In the genomic region with DNA sequence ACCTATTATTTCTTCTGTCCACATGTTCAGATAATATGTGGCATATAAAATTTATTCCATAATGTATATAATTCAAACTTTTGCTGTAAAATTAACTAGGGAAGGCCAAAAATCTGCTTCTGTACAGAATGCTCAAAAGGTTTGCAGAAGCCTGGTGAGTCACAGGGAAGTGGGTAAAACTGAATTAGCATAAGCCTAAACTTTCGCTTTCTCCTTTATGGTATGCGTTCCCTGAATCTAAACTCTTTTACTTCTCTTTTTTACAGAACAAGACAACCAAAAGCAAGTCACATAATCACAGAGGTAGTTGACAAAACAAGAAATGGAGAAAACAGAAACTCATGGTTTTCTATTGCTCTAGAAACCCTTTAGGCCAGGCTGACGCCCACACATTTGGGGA, we compare ENCODE assay signal across 28 mouse cellular contexts.
DNase-seq lines count a peak whose midpoint lies in the region; ATAC-seq and TF ChIP-seq lines count a peak whose summit lies in the region.
"Had no signal": no experiment of that assay in that cellular context is flagged by ENCODE, and none has a peak within 500 bp of the region (broad histone marks: within the 10 kb centered on the region; RNA-seq: fewer than 3 reads in every experiment).

No protein-coding gene starts in this region.

- no peak overlapping the region for H3ac ChIP-seq in myocyte (ENCODE audit: control insufficient read depth, insufficient read length)

- TF ChIP-seq CTCF in MEL (IDR thresholded peaks at IDR 0.05 in 2 of 3, conservative IDR thresholded peaks at IDR 0.05 in 1 of 3; ENCODE audit: control insufficient read depth in 1 of 3, insufficient read depth in 1 of 3, low read depth in 2 of 3, low read length in 3 of 3, poor library complexity in 1 of 3, severe bottlenecking in 1 of 3), result no peak

- TF ChIP-seq POLR2A in MEL (IDR thresholded peaks at IDR 0.05; ENCODE audit: control insufficient read depth in 1 of 2, insufficient read depth in 1 of 2, low read depth in 1 of 2, low read length in 2 of 2, poor library complexity in 1 of 2) (no peak), myocyte (IDR thresholded peaks at IDR 0.05; ENCODE audit: insufficient read length, low read depth) (no peak)

- H3K4me2 ChIP-seq in myocyte (ENCODE audit: low read depth), result peak overlapping the region; percentile 65
- H3K4me2 ChIP-seq: heart, embryonic 11.5 days; liver, embryonic 15.5 days; lung, embryonic 15.5 days; midbrain, embryonic 11.5 days had no signal

- TF ChIP-seq RAD21 in MEL (IDR thresholded peaks at IDR 0.05; ENCODE audit: low read depth, low read length), result no peak

- TF ChIP-seq EP300 in MEL (IDR thresholded peaks at IDR 0.05; ENCODE audit: low read depth in 1 of 2, low read length in 2 of 2), result no peak

- H3K4me3 ChIP-seq in MEL (ENCODE audit: control insufficient read depth in 1 of 2, insufficient read depth in 1 of 2, low read depth in 2 of 2, low read length in 2 of 2) (peak overlapping the region; percentile 68 to 70), myocyte (no peak overlapping the region)
- H3K4me3 ChIP-seq: embryonic facial prominence, embryonic 10.5 days; gastrocnemius, adult 2 months; liver, embryonic 15.5 days; lung, embryonic 15.5 days had no signal

- H3K79me2 ChIP-seq in MEL (ENCODE audit: control insufficient read depth, insufficient read depth, low read length, poor library complexity) (no peaks in the 10 kb centered on the region), myocyte (ENCODE audit: control insufficient read depth, insufficient read depth) (no peaks in the 10 kb centered on the region)

- H3K4me1 ChIP-seq in MEL (ENCODE audit: control insufficient read depth in 1 of 2, insufficient read depth in 2 of 2, low read length in 2 of 2), result peaks cover 3 to 5% of the 10 kb centered on the region in 2 experiments; a peak in 3 of 4 replicates
- H3K4me1 ChIP-seq: embryonic facial prominence, embryonic 10.5 days; liver, embryonic 15.5 days; lung, embryonic 15.5 days had no signal

- DNase-seq in frontal cortex, postnatal 14 days (ENCODE audit: low spot score in 2 of 2), result no peak
- peak; percentile 70 for DNase-seq in MEL (ENCODE audit: low read depth, low spot score)
- DNase-seq in cerebellum, adult 9-11 months, result no peak
- no peak for DNase-seq in cerebellum, postnatal 4 days (ENCODE audit: low spot score in 2 of 2)
- no peak for DNase-seq in gastrocnemius, postnatal 10 days
- DNase-seq: adrenal gland, postnatal 36 days; cerebellum, adult 18-20 months; cerebellum, postnatal 25 days; gastrocnemius, adult 2 months; heart, adult 11 months; kidney, postnatal 25 days; lung, postnatal 36 days; right cerebral cortex, adult 18-20 months; right cerebral cortex, postnatal 4 days; thymus, adult 2 months; thymus, postnatal 4 days had no signal

- peak overlapping the region; percentile 71 for H3K27ac ChIP-seq in MEL (ENCODE audit: control insufficient read depth, low read depth, low read length)
- H3K27ac ChIP-seq: embryonic facial prominence, embryonic 10.5 days; gastrocnemius, adult 2 months; hindbrain, postnatal 0 days; liver, embryonic 15.5 days; lung, embryonic 15.5 days; stomach, postnatal 0 days had no signal

- no peaks in the 10 kb centered on the region for H3K9me3 ChIP-seq in MEL (replicated peaks; ENCODE audit: insufficient read depth, low read length)
- H3K9me3 ChIP-seq: embryonic facial prominence, embryonic 10.5 days; liver, embryonic 15.5 days; lung, embryonic 15.5 days had no signal

- peak; percentile 77 for ATAC-seq in frontal cortex, adult (ENCODE audit: low TSS enrichment)
- peak; percentile 85 to 92 for ATAC-seq in hematopoietic stem cell, adult 5-6 weeks (replicated peaks in 1 of 2; ENCODE audit: insufficient read depth in 1 of 2, low FRiP score in 2 of 2, low TSS enrichment in 1 of 2, low read depth in 1 of 2, poor library complexity in 2 of 2, severe bottlenecking in 2 of 2)
- ATAC-seq: CD4-positive, CD25-positive, alpha-beta regulatory T cell, adult 4 months; hindbrain, postnatal 0 days; intestine, embryonic 16.5 days had no signal

- peak overlapping the region; percentile 70 for H3K9ac ChIP-seq in MEL (ENCODE audit: control insufficient read depth, low read depth, low read length, poor library complexity, severe bottlenecking)
- H3K9ac ChIP-seq: liver, embryonic 15.5 days; lung, embryonic 15.5 days had no signal

- peaks cover 0 to 19% of the 10 kb centered on the region in 2 experiments; a peak in 2 of 4 replicates for H3K36me3 ChIP-seq in MEL (ENCODE audit: control insufficient read depth in 1 of 2, insufficient read depth in 2 of 2, low read length in 2 of 2)
- no peaks in the 10 kb centered on the region for H3K36me3 ChIP-seq in myocyte (ENCODE audit: control insufficient read depth, insufficient read depth)
- H3K36me3 ChIP-seq: embryonic facial prominence, embryonic 10.5 days; liver, embryonic 15.5 days; lung, embryonic 15.5 days had no signal

- no peaks in the 10 kb centered on the region for H3K27me3 ChIP-seq in MEL (ENCODE audit: control insufficient read depth in 1 of 2, insufficient read depth in 2 of 2, low read length in 2 of 2)
- no peaks in the 10 kb centered on the region for H3K27me3 ChIP-seq in myocyte (ENCODE audit: control insufficient read depth, insufficient read depth, insufficient read length)
- H3K27me3 ChIP-seq: liver, embryonic 15.5 days; lung, embryonic 15.5 days had no signal

TF ChIP-seq in MEL, 35 proteins besides CTCF, POLR2A, EP300 and RAD21:
- TF ChIP-seq ETS1 (IDR thresholded peaks at IDR 0.05; ENCODE audit: low read depth, low read length) (peak; percentile 48; the same call in 1 of the 2 replicates), USF1 (IDR thresholded peaks at IDR 0.05; ENCODE audit: low read depth, low read length) (no peak)

TF ChIP-seq in myocyte, 11 proteins besides CTCF, POLR2A, EP300 and RAD21:
- TF ChIP-seq USF1 (IDR thresholded peaks at IDR 0.05; ENCODE audit: low read depth) (no peak), E2F4 (IDR thresholded peaks at IDR 0.05; ENCODE audit: insufficient read depth) (no peak), MYOD1 (IDR thresholded peaks at IDR 0.05; ENCODE audit: control insufficient read depth in 1 of 3, insufficient read length in 2 of 3, low read depth in 2 of 3) (no peak), MAX (IDR thresholded peaks at IDR 0.05; ENCODE audit: low read depth) (no peak), POLR2AphosphoS2 (IDR thresholded peaks at IDR 0.05; ENCODE audit: insufficient read length, low read depth) (no peak), CEBPB (IDR thresholded peaks at IDR 0.05; ENCODE audit: insufficient read depth, poor library complexity, severe bottlenecking) (no peak)
